Mouse (Mus musculus) frontal cortex, postnatal 10 days (tissue): ENCODE measurements at regions not wholly inside any gene's neighbourhood (a gene's known extent, or its start where the extent isn't known, plus 50 kb on each side); places are given as distances from the start of the nearest gene placed in this dataset.
A peak's percentile ranks its signal among the peaks of the same experiment; 100 is the strongest.

Source experiments
- DNase-seq, 2 experiments: peaks; one replicate each; pipeline ENCODE4 v3.0.0; 2022; ENCODE audit warnings: low spot score in 2 of 2, mixed read lengths in 1 of 2

GRCm38 (mm10) chr19:56653292-56653691 lies 68.7 kb upstream of the Adrb1 start:
- no peak for DNase-seq

GRCm38 (mm10) chr19:56655330-56655729 lies 66.7 kb upstream of the Adrb1 start:
- no peak for DNase-seq

- DNase-seq, result no peak
Measured at GRCm38 (mm10) chr19:56660566-56661199, 61.3 kb upstream of the Adrb1 start.

- DNase-seq, result no peak
Measured at GRCm38 (mm10) chr19:56663474-56664227, 58.3 kb upstream of the Adrb1 start.

- DNase-seq, result peak in 1 of 2 experiments; percentile 20
Measured at GRCm38 (mm10) chr19:56664307-56664775, 57.7 kb upstream of the Adrb1 start.

- no peak for DNase-seq
Measured at GRCm38 (mm10) chr19:56664944-56665663, 56.9 kb upstream of the Adrb1 start.

- no peak for DNase-seq
Measured at GRCm38 (mm10) chr19:56665972-56666371, 56.0 kb upstream of the Adrb1 start.

- DNase-seq, result no peak
Measured at GRCm38 (mm10) chr19:56667903-56668302, 54.1 kb upstream of the Adrb1 start.

GRCm38 (mm10) chr19:56668991-56669390 lies 53.0 kb upstream of the Adrb1 start:
- DNase-seq, result no peak

- no peak for DNase-seq
Measured at GRCm38 (mm10) chr19:56669468-56669867, 52.5 kb upstream of the Adrb1 start.
